Mouse (Mus musculus) embryonic facial prominence, embryonic 14.5 days (tissue): ENCODE measurements at regions not wholly inside any gene's neighbourhood (a gene's known extent, or its start where the extent isn't known, plus 50 kb on each side); places are given as distances from the start of the nearest gene placed in this dataset.

Experiments
- ATAC-seq: fragments of 200-750 bp; cut with Nextera tagmentation; 2 replicates; pipeline ENCODE4 v1.8.0; 2017; ENCODE audit warnings: low read depth, moderate number of reproducible peaks, moderate TSS enrichment
- DNase-seq: peaks from one replicate; pipeline ENCODE4 v3.0.0-alpha.2; 2015; ENCODE audit warnings: low spot score
- H3K27ac ChIP-seq: fragments of 300-500 bp; sonication (generic); replicated peaks from 2 replicates; pipeline ENCODE4 v1.5.1; 2014; ENCODE audit warnings: low read depth, mild to moderate bottlenecking, low read length, moderate library complexity
- H3K27me3 ChIP-seq: fragments of 300-500 bp; sonication (generic); replicated peaks from 2 replicates; pipeline ENCODE4 v1.6.1; 2014; ENCODE audit warnings: low read length; ENCODE audit not compliant: control insufficient read depth, insufficient read depth
- H3K36me3 ChIP-seq: fragments of 300-500 bp; sonication (generic); 2 replicates; pipeline ENCODE4 v1.6.1; 2014; ENCODE audit warnings: low read length, mixed read lengths; ENCODE audit not compliant: control insufficient read depth, insufficient read depth
- H3K4me1 ChIP-seq: fragments of 300-500 bp; sonication (generic); 2 replicates; pipeline ENCODE4 v1.6.1; 2014; ENCODE audit warnings: antibody characterized with exemption, low read length; ENCODE audit not compliant: control insufficient read depth, insufficient read depth
- H3K4me2 ChIP-seq: fragments of 300-500 bp; sonication (generic); 2 replicates; pipeline ENCODE4 v1.6.1; 2014; ENCODE audit warnings: low read depth, mild to moderate bottlenecking, low read length, moderate library complexity, mixed read lengths
- H3K4me3 ChIP-seq: fragments of 300-500 bp; sonication (generic); 2 replicates; pipeline ENCODE4 v1.5.1; 2014; ENCODE audit warnings: low read depth, mild to moderate bottlenecking, low read length
- H3K9ac ChIP-seq: fragments of 300-500 bp; sonication (generic); 2 replicates; pipeline ENCODE4 v1.6.1; 2014; ENCODE audit warnings: low read depth, mild to moderate bottlenecking, low read length, moderate library complexity, mixed read lengths
- H3K9me3 ChIP-seq: fragments of 300-500 bp; sonication (generic); 2 replicates; pipeline ENCODE4 v1.6.1; 2016; ENCODE audit warnings: low read length; ENCODE audit not compliant: control insufficient read depth
- WGBS: fragments of 180-500 bp; shearing (Covaris S2); extraction: QIAGEN DNeasy Blood & Tissue Kit; methylation state at CpG from one replicate; pipeline ENCODE4 v1.1.7; 2014; 5-methylcytosine and 5-hydroxymethylcytosine counted together

- H3K4me2 ChIP-seq = no peak overlapping the region
- H3K4me3 ChIP-seq = no peak overlapping the region
- DNase-seq (no peak), ATAC-seq (no peak)
- WGBS = 62% methylated on average over 4 of the region's 4 CpGs
- H3K36me3 ChIP-seq = no peaks in the 10 kb centered on the region
- no peak overlapping the region for H3K9ac ChIP-seq
- H3K27ac ChIP-seq = no peak overlapping the region
- H3K27me3 ChIP-seq = no peaks in the 10 kb centered on the region
- H3K4me1 ChIP-seq = peaks cover 5% of the 10 kb centered on the region
- H3K9me3 ChIP-seq = no peaks in the 10 kb centered on the region
Observed at GRCm38 (mm10) chr16:77537351-77537750, 64.5 kb downstream of the Gm11146 start.

DNA sequence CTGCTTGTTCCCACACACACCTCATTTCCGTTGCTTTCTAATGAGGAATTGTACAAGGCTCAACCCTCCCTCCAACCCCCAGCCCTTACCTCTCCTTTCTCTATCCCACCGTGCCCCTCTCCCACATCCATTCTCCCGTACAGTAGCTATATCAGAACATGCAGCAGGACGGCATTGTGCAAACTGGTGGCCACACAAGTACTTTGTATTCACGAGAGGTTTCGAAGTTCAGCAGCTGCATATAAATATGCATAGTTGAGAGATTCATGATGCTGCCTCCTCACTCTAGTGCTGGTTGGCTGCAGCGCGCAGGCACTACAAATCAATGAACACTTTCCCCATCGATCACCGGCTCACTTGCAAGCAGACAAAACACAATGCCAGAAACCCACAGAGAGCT is 65.1 kb downstream of the Gm11146 start:
- Histone ChIP-seq H3K4me2 (peak overlapping the region; percentile 5; the same call in 1 of the 2 replicates), H3K4me1 (peaks cover 5% of the 10 kb centered on the region), H3K9me3 (no peaks in the 10 kb centered on the region), H3K36me3 (no peaks in the 10 kb centered on the region), H3K27ac (no peak overlapping the region), H3K9ac (no peak overlapping the region), H3K27me3 (no peaks in the 10 kb centered on the region), H3K4me3 (no peak overlapping the region)
- ATAC-seq = peak; percentile 65; the same call in 1 of the 2 replicates
- DNase-seq = peak; percentile 41
- WGBS = 59% methylated on average over 10 of the region's 10 CpGs

- H3K4me1 ChIP-seq = peaks cover 5% of the 10 kb centered on the region
- 61% methylated on average over 6 of the region's 6 CpGs for WGBS
- no peak overlapping the region for H3K9ac ChIP-seq
- no peaks in the 10 kb centered on the region for H3K36me3 ChIP-seq
- H3K4me2 ChIP-seq = no peak overlapping the region
- ATAC-seq = no peak
- H3K27me3 ChIP-seq = no peaks in the 10 kb centered on the region
- no peak for DNase-seq
- H3K4me3 ChIP-seq = no peak overlapping the region
- H3K9me3 ChIP-seq = no peaks in the 10 kb centered on the region
- no peak overlapping the region for H3K27ac ChIP-seq
Observed at GRCm38 (mm10) chr16:77536314-77536713, 65.6 kb downstream of the Gm11146 start.

GRCm38 (mm10) chr16:77535021-77535420 is 66.9 kb downstream of the Gm11146 start:
- Histone ChIP-seq H3K27me3 (no peaks in the 10 kb centered on the region), H3K4me3 (no peak overlapping the region), H3K4me1 (peaks cover 5% of the 10 kb centered on the region), H3K9me3 (0 out of 2 replicates have a peak, but pooled peaks cover 7% of the 10 kb centered on the region), H3K27ac (no peak overlapping the region), H3K36me3 (peaks cover 4% of the 10 kb centered on the region; the same call in 1 of the 2 replicates), H3K9ac (no peak overlapping the region), H3K4me2 (no peak overlapping the region)
- DNase-seq = peak; percentile 68
- 90% methylated on average over 3 of the region's 3 CpGs for WGBS
- ATAC-seq = no peak

- H3K4me3 ChIP-seq = no peak overlapping the region
- ATAC-seq (no peak), DNase-seq (no peak)
- H3K4me1 ChIP-seq = peaks cover 3% of the 10 kb centered on the region
- peaks cover 4% of the 10 kb centered on the region; the same call in 1 of the 2 replicates for H3K36me3 ChIP-seq
- no peak overlapping the region for H3K4me2 ChIP-seq
- no peak overlapping the region for H3K27ac ChIP-seq
- WGBS = 65% methylated on average over 10 of the region's 10 CpGs
- H3K9ac ChIP-seq = no peak overlapping the region
- H3K9me3 ChIP-seq = 0 out of 2 replicates have a peak, but pooled peaks cover 8% of the 10 kb centered on the region
- H3K27me3 ChIP-seq = no peaks in the 10 kb centered on the region
Observed at GRCm38 (mm10) chr16:77531596-77531995, 70.3 kb downstream of the Gm11146 start.

- no peaks in the 10 kb centered on the region for H3K27me3 ChIP-seq
- no peak overlapping the region for H3K9ac ChIP-seq
- H3K4me2 ChIP-seq = no peak overlapping the region
- 0 out of 2 replicates have a peak, but pooled peaks cover 8% of the 10 kb centered on the region for H3K9me3 ChIP-seq
- no peak for ATAC-seq
- DNase-seq = no peak
- H3K4me1 ChIP-seq = no peaks in the 10 kb centered on the region
- H3K36me3 ChIP-seq = peaks cover 4% of the 10 kb centered on the region; the same call in 1 of the 2 replicates
- WGBS = 64% methylated on average over 1 of the region's 1 CpGs
- no peak overlapping the region for H3K4me3 ChIP-seq
- no peak overlapping the region for H3K27ac ChIP-seq
Observed at GRCm38 (mm10) chr16:77527951-77528350, 73.9 kb downstream of the Gm11146 start.

GRCm38 (mm10) chr16:77514606-77515005 is 87.3 kb downstream of the Gm11146 start:
- no peaks in the 10 kb centered on the region for H3K27me3 ChIP-seq
- peak; percentile 59 for DNase-seq
- H3K36me3 ChIP-seq = no peaks in the 10 kb centered on the region
- no peaks in the 10 kb centered on the region for H3K4me1 ChIP-seq
- H3K4me3 ChIP-seq = no peak overlapping the region
- H3K9me3 ChIP-seq = 0 out of 2 replicates have a peak, but pooled peaks cover 4% of the 10 kb centered on the region
- no peak overlapping the region for H3K4me2 ChIP-seq
- H3K27ac ChIP-seq = no peak overlapping the region
- no peak overlapping the region for H3K9ac ChIP-seq
- no peak; the same call in 1 of the 2 replicates for ATAC-seq
- WGBS = 62% methylated on average over 3 of the region's 3 CpGs

DNA sequence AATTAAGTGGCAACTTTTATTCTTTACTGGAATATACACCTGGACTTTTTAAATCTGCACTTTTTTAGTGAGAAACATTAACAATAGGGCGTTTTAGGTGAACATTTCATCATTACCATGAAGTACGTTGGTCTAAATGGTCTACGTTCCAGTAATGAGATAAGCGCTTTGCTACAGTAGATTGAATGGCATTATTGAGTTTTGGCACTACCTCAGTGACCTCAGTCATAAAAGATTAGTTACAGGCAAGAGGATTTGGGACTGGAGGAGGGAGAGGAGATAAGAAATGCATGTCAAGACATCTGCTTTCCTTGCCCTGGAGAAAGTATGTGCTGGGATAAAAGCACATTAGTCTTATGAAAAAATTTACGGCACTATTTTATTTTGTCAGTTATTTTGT is 98.3 kb downstream of the Gm11146 start:
- 0 out of 2 replicates have a peak, but pooled peaks cover 7% of the 10 kb centered on the region for H3K36me3 ChIP-seq
- H3K9ac ChIP-seq = no peak overlapping the region
- H3K9me3 ChIP-seq = 0 out of 2 replicates have a peak, but pooled peaks cover 5% of the 10 kb centered on the region
- H3K27me3 ChIP-seq = no peaks in the 10 kb centered on the region
- H3K4me2 ChIP-seq = peak overlapping the region; percentile 43
- H3K4me3 ChIP-seq = peak overlapping the region; percentile 14
- H3K4me1 ChIP-seq = 0 out of 2 replicates have a peak, but pooled peaks cover 10% of the 10 kb centered on the region
- DNase-seq (peak; percentile 14), ATAC-seq (no peak)
- 63% methylated on average over 5 of the region's 5 CpGs for WGBS
- H3K27ac ChIP-seq = no peak overlapping the region; the same call in 1 of the 2 replicates

- DNase-seq = no peak
- peak overlapping the region; percentile 43 for H3K4me2 ChIP-seq
- H3K9ac ChIP-seq = no peak overlapping the region
Observed at GRCm38 (mm10) chr16:77502916-77503315, 99.0 kb downstream of the Gm11146 start.

More at GRCm38 (mm10) chr16:77502916-77503315, 99.0 kb downstream of the Gm11146 start:
- Histone ChIP-seq H3K9me3 (0 out of 2 replicates have a peak, but pooled peaks cover 5% of the 10 kb centered on the region), H3K36me3 (0 out of 2 replicates have a peak, but pooled peaks cover 7% of the 10 kb centered on the region), H3K4me1 (0 out of 2 replicates have a peak, but pooled peaks cover 10% of the 10 kb centered on the region), H3K4me3 (peak overlapping the region; percentile 14; the same call in 1 of the 2 replicates), H3K27me3 (no peaks in the 10 kb centered on the region), H3K27ac (no peak overlapping the region)
- ATAC-seq = no peak
- WGBS = 81% methylated on average over 5 of the region's 5 CpGs
